In genomic region chr1:189627976-189628768, GRCm38 (mm10) we compare ENCODE assay signal across 8 mouse cellular contexts. TPM values are rescaled to one million over a fixed set of nuclear protein-coding genes. Genes with fewer than 3 reads are reported as not detected.
DNase-seq lines count a peak whose midpoint lies in the region; ATAC-seq and TF ChIP-seq lines count a peak whose summit lies in the region.

No protein-coding gene starts in this region.

- peak; percentile 52 for DNase-seq in CD4-positive, CD25-positive, alpha-beta regulatory T cell, adult 2 months (ENCODE audit: low read depth, low spot score)
- peak; percentile 81 to 82 for DNase-seq in B cell, adult 2 months
- peak; percentile 35 to 62 for DNase-seq in frontal cortex, postnatal 36 days (ENCODE audit: low spot score in 2 of 2)
- DNase-seq in kidney, adult 8-10 months = peak; percentile 36 to 57
- peak; percentile 33 for DNase-seq in spleen, adult 12 weeks (ENCODE audit: low spot score)

- no peaks in the 10 kb centered on the region for H3K36me3 ChIP-seq in lung, embryonic 15.5 days

- TF ChIP-seq CTCF in bone marrow macrophage, adult 2 months (IDR thresholded peaks at IDR 0.05; ENCODE audit: low read depth, low read length) = peak; percentile 47; the same call in 1 of the 2 replicates

- no peaks in the 10 kb centered on the region for H3K27me3 ChIP-seq in lung, embryonic 15.5 days

- TF ChIP-seq POLR2A in bone marrow macrophage, adult 2 months (IDR thresholded peaks at IDR 0.05; ENCODE audit: borderline replicate concordance, low read depth, low read length) = no peak

- no peak for ATAC-seq in CD4-positive, CD25-positive, alpha-beta regulatory T cell, adult 4 months
- peak; percentile 63; the same call in 1 of the 2 replicates for ATAC-seq in lung, embryonic 15.5 days (ENCODE audit: borderline replicate concordance, extremely low read depth, low FRiP score, low TSS enrichment)

- no peak overlapping the region for H3K9ac ChIP-seq in lung, embryonic 15.5 days

- H3K4me2 ChIP-seq in lung, embryonic 15.5 days = no peak overlapping the region

- WGBS in lung, embryonic 15.5 days = 38% methylated on average over 9 of the region's 9 CpGs

- H3K4me3 ChIP-seq in bone marrow macrophage, adult 2 months (ENCODE audit: insufficient read depth, low read length) = no peak overlapping the region
- H3K4me3 ChIP-seq in lung, embryonic 15.5 days = no peak overlapping the region

- no peaks in the 10 kb centered on the region for H3K9me3 ChIP-seq in lung, embryonic 15.5 days

- no peak overlapping the region for H3K27ac ChIP-seq in bone marrow macrophage, adult 2 months (ENCODE audit: insufficient read depth, low read depth, low read length)
- peak overlapping the region; percentile 31; the same call in 1 of the 2 replicates for H3K27ac ChIP-seq in lung, embryonic 15.5 days

- no peaks in the 10 kb centered on the region for H3K4me1 ChIP-seq in bone marrow macrophage, adult 2 months (ENCODE audit: control insufficient read depth, insufficient read depth, low read length)
- H3K4me1 ChIP-seq in lung, embryonic 15.5 days = peaks cover 3% of the 10 kb centered on the region; the same call in 1 of the 2 replicates

RNA-seq across cellular contexts. Expression of gene Cenpf, which starts 59.7 kb away (rescaled TPM):
- polyA plus RNA-seq in CD4-positive, CD25-positive, alpha-beta regulatory T cell, adult 4 months (2017; shearing (Covaris generic)) = 1 to 10 TPM; 1.7 to 4.8 TPM
- 15.7 and 17.7 TPM in 2 replicates for polyA plus RNA-seq in bone marrow macrophage, adult 2 months (2012; ENCODE audit: insufficient read depth, insufficient read length, missing spikeins)
- polyA plus RNA-seq in lung, embryonic 15.5 days (2015; fragmentation: Nextera tagmentation; extraction: Ambion mirVana) = 96.7 and 101 TPM in 2 replicates
